Mouse (Mus musculus) left cerebral cortex, adult 2 months (tissue): Measurements from ENCODE around the gene Apex1. TPM values are rescaled to one million over a fixed set of nuclear protein-coding genes. Genes with fewer than 3 reads are reported as not detected.
"Not testable (repeated sequence)": the region's sequence is repeated elsewhere in the genome, so short reads cannot be mapped to it uniquely, and the experiment has no call there.

Experiments
- DNase-seq, 2 experiments: peaks; one replicate each; pipeline ENCODE4 v3.0.0; 2021 to 2022; ENCODE audit warnings: low spot score in 2 of 2, mixed read lengths in 1 of 2; ENCODE audit errors: extremely low spot score in 1 of 2
- H3K27ac ChIP-seq: fragments of 200-600 bp; 2 replicates; pipeline ENCODE4 v1.8.1; 2022
- H3K4me3 ChIP-seq: fragments of 200-600 bp; 2 replicates; pipeline ENCODE4 v1.8.1; 2022
- CTCF ChIP-seq: fragments of 200-600 bp; IDR thresholded peaks from 2 replicates; pipeline ENCODE4 v1.8.1; 2022; ENCODE audit warnings: antibody characterized with exemption, mild to moderate bottlenecking, moderate library complexity
- intact Hi-C: fragments of 180-260 bp; cut with DNase I; formaldehyde crosslinking; loops from one replicate; pipeline ENCODE4 v1.15.1; 2025
- total RNA-seq, 2 experiments: library from RNA; stranded (reverse); gene quantifications; 2 replicates each; pipeline ENCODE4 v1.2.3; 2021

Gene Apex1
- total RNA-seq, 2 experiments from 2014 or later: 54.9 to 58.8 TPM

- peak; percentile 23 to 36 for DNase-seq
- Histone ChIP-seq H3K4me3 (peak overlapping the region; percentile 71), H3K27ac (peak overlapping the region; percentile 80)
- intact Hi-C loops: no loop called here
- TF ChIP-seq CTCF: no peak
Measured at GRCm38 (mm10) chr14:50896747-50897373, 27.9 kb upstream of the Apex1 start.

DNA sequence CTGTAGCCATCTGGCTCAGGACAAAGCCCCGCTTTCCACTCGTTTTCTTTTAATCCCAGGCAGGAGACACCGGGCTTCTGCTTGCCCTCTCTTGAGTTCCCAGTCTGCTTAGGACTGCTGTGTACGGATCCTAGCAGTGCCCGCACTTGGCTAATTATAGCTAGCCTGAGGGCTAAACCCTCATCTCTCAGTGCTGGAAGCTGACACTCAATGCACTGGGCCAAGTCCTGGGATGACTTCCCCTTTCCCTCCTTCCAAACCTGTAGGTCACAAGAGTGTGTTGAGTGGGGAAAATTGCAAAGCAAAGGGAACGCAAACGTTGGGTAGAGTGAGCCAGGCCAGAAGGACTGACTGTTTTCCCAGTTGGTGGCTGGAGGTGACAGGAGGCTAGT is 27.4 kb upstream of the Apex1 start, which contains the start of gene Klhl33:
Klhl33 (minus strand) TSS at position 134 of the 392 bp plus-strand sequence.
- peak within 1 kb of the TSS; percentile 71 for H3K4me3 ChIP-seq
- no peak for TF ChIP-seq CTCF
- peak within 1 kb of the TSS; percentile 80 for H3K27ac ChIP-seq
- no peak for DNase-seq
- intact Hi-C loops: no loop called here

DNA sequence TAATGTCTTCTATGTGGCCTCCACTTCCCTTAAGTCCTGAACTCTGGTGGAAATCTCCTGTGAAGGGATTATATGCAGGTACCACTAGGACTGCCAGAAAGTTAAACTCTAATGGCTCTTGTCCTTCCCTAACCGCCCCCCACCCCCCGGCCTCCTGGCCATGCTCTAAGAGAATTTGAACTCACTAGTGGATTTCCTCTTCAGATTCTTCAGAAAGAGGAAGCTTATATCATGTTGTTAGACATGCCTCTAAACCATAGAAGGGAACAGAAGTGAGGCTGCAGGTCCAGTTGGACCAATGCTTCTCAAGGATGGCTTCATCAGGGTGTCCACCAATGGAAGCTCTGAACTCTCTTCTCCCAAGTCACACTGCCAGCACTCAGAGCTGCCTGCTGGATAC is 26.8 kb upstream of the Apex1 start:
- H3K4me3 ChIP-seq, DNase-seq, H3K27ac ChIP-seq, intact Hi-C loops: not testable (repeated sequence)

DNA sequence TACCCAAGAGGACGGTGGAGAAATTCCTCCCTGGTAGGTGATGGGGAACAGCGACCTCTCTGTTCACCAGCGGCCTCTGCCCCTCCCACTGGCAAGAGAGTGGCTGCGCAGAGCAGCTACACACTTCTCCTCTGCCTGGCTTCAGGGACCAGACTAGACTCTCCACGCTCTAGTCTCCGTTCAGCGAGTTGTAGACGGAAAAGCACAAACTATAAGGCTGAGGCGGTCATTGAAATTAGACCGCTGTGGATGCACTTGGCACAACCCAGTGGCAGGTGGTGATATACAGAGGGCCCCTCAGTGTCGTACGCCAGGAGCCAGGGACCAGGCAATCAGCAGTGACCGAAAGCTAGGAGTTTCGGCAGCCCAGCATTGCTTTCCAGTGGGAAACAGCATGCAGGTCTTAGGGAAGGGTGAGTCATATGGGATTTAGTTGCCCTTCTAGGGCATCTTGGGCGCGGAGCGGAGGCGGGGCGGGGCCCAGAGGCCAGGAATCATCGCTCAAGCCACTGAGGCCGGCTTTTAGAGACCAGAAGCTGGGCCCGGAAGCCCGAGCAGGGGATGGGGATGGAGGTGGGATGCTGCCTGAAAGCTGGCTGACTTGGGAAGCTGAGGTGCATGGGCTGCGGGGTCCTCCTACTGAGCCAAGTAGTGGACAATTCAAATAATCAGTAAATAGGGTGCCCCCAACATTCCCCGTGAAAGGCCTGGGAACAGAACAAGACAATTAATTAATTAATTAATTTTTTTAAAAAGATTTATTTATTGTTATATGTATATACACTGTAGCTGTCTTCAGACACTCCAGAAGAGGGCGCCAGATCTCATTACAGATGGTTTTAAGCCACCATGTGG is 20.6 kb upstream of the Apex1 start:
- Histone ChIP-seq H3K4me3 (peak overlapping the region; percentile 36), H3K27ac (no peak overlapping the region)
- TF ChIP-seq CTCF: peak; percentile 47
- intact Hi-C loops: no loop called here
- no peak for DNase-seq

DNA sequence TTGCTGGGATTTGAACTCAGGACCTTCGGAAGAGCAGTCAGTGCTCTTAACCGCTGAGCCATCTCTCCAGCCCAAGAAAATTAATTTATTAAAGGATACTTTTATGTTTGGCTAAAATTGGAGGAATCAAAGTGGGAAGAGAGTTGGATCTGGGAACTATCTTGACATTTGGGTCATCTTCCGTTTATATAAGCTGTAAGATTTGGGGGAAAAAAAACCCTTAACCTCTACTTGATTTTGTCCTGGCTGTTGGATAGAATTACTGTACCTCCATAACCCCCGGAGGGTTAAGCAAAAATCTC is 20.0 kb upstream of the Apex1 start:
- no peak for DNase-seq
- TF ChIP-seq CTCF: no peak; the same call in 1 of the 2 replicates
- H3K27ac ChIP-seq: no peak overlapping the region
- no peak overlapping the region for H3K4me3 ChIP-seq
- intact Hi-C loops: no loop called here

GRCm38 (mm10) chr14:50905327-50905726 is 19.4 kb upstream of the Apex1 start:
- H3K4me3 ChIP-seq, DNase-seq, intact Hi-C loops, H3K27ac ChIP-seq: not testable (repeated sequence)

- no peak overlapping the region for H3K4me3 ChIP-seq
- no peak overlapping the region for H3K27ac ChIP-seq
- intact Hi-C loops: no loop called here
- no peak for TF ChIP-seq CTCF
- no peak for DNase-seq
Measured at GRCm38 (mm10) chr14:50908126-50908525, 16.6 kb upstream of the Apex1 start.

DNA sequence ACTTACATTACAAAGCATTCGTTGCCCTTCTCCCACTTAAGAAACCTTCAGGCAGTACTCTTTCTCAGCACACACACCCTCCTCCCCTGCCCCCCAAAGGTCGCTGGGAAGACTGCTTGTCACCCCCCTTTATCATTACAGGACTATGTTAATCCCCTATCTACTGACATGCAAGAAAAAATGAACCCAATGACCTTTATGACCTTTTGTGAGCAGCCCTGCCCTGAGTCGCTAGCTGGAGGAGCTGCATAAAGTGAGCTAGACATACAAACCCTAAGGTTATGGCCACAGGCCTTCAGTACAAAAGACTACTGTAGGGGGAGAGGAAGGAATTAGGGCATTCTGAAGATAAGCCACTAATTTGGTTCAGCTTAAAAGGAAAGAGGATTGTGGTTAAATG is 13.4 kb upstream of the Apex1 start:
- no peak for DNase-seq
- Histone ChIP-seq H3K4me3 (no peak overlapping the region), H3K27ac (no peak overlapping the region)
- no peak for TF ChIP-seq CTCF
- intact Hi-C loops: no loop called here

GRCm38 (mm10) chr14:50923437-50923836 is 1.3 kb upstream of the Apex1 start:
- DNase-seq, intact Hi-C loops, H3K27ac ChIP-seq: not testable (repeated sequence)
- H3K4me3 ChIP-seq: peak overlapping the region; percentile 82; the same call in 1 of the 2 replicates

DNA sequence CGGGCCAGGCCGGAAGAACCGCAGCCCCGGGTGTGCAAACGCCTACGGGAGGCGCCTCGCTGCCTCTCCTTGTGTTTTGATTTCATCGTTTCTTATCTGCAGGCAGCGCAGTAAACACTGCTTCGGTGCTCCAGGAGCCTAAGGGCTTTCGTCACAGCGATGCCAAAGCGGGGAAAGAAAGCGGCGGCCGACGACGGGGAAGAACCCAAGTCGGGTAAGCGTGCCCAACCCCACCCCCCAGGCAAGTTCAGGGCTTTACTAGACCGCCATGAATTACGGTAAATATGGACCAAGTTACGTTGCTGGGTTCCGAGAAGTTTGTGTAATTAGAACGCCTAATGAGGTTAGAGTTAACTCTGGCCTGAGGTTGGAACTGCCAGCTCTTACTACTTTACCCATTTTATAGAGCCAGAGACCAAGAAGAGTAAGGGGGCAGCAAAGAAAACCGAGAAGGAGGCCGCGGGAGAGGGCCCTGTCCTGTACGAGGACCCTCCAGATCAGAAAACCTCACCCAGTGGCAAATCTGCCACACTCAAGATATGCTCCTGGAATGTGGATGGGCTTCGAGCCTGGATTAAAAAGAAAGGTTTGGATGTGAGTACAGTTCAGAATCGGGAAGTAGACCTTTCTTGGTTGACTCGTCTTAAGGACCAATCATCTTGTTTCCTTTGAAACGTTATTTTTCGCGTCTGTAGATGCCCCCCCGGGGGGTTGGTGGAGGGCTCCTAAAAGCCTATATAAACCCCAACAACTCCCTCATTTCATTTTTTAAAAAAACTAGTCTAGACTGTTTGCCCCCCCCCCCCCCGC is 548 bp downstream of the Apex1 start:
- no peak for TF ChIP-seq CTCF
- Histone ChIP-seq H3K4me3 (peak overlapping the region; percentile 82), H3K27ac (peak overlapping the region; percentile 94)
- DNase-seq: no peak
- intact Hi-C loops: loop anchor here (2.0 kb wide), 1 partner anchor 119 kb away; the partner anchor contains the start of genes Ccnb1ip1 and Parp2

DNA sequence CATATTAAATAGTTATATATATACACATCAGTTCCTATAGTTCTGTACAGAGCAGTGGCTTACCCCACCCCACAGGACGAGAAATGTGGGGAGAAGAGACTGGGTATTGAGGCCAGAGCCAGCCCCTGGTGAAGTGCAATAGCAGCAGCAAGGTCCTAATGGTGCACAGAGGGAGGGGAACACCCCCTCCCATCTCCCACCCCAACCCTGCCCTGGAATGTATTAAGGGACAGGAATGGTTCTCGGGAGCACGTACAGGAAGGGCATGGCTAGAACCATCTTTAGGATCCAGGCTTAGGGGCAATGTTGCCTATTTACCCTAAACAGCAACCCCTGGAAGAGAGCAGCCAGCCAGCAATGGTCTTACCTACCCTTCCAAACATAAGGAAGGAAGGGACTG is 2.6 kb downstream of the Apex1 start:
- TF ChIP-seq CTCF: no peak
- no peak for DNase-seq
- intact Hi-C loops: no loop called here
- Histone ChIP-seq H3K4me3 (no peak overlapping the region), H3K27ac (no peak overlapping the region)

GRCm38 (mm10) chr14:50929951-50930350 is 5.2 kb downstream of the Apex1 start:
- H3K27ac ChIP-seq: peak overlapping the region; percentile 96
- peak overlapping the region; percentile 72 for H3K4me3 ChIP-seq
- intact Hi-C loops: loop anchor here (2.0 kb wide), 2 partner anchors 15 to 159 kb away; partner anchors contain the start of gene Gm49342
- DNase-seq: peak in 1 of 2 experiments; percentile 19
- TF ChIP-seq CTCF: no peak
